Mouse (Mus musculus) heart, embryonic 15.5 days (tissue): ENCODE data around the gene Gm16253. TPM values are rescaled to one million over a fixed set of nuclear protein-coding genes. Genes with fewer than 3 reads are reported as not detected.

Source experiments
- ATAC-seq: fragments of 200-750 bp; cut with Nextera tagmentation; replicated peaks from 2 replicates; pipeline ENCODE4 v1.8.0; 2017; ENCODE audit warnings: low read depth, moderate TSS enrichment; ENCODE audit not compliant: insufficient number of reproducible peaks, insufficient read depth, low FRiP score
- H3K27ac ChIP-seq: fragments of 300-500 bp; sonication (generic); 2 replicates; pipeline ENCODE4 v1.5.1; 2015; ENCODE audit warnings: mild to moderate bottlenecking, inconsistent platforms
- H3K27me3 ChIP-seq: fragments of 300-500 bp; sonication (generic); 2 replicates; pipeline ENCODE4 v1.6.1; 2015; ENCODE audit warnings: inconsistent platforms
- H3K36me3 ChIP-seq: fragments of 300-500 bp; sonication (generic); 2 replicates; pipeline ENCODE4 v1.6.1; 2015; ENCODE audit warnings: mild to moderate bottlenecking, inconsistent platforms
- H3K4me1 ChIP-seq: fragments of 300-500 bp; sonication (generic); replicated peaks from 2 replicates; pipeline ENCODE4 v1.6.1; 2015; ENCODE audit warnings: inconsistent platforms
- H3K4me2 ChIP-seq: fragments of 300-500 bp; sonication (generic); 2 replicates; pipeline ENCODE4 v1.6.1; 2015; ENCODE audit warnings: inconsistent platforms, mild to moderate bottlenecking, moderate library complexity
- H3K4me3 ChIP-seq: fragments of 300-500 bp; sonication (generic); 2 replicates; pipeline ENCODE4 v1.5.1; 2015; ENCODE audit warnings: mild to moderate bottlenecking, inconsistent platforms
- H3K9ac ChIP-seq: fragments of 300-500 bp; sonication (generic); 2 replicates; pipeline ENCODE4 v1.6.1; 2015; ENCODE audit warnings: mild to moderate bottlenecking, inconsistent platforms
- H3K9me3 ChIP-seq: fragments of 300-500 bp; sonication (generic); replicated peaks from 2 replicates; pipeline ENCODE4 v1.6.1; 2016; ENCODE audit warnings: inconsistent platforms
- WGBS: fragments of 180-500 bp; shearing (Covaris S2); methylation state at CpG from one replicate; pipeline ENCODE4 v1.1.7; 2015; ENCODE audit warnings: mixed read lengths; 5-methylcytosine and 5-hydroxymethylcytosine counted together
- polyA plus RNA-seq: library from polyadenylated mRNA; unstranded; fragments of >200 nt; fragmentation: Nextera tagmentation; extraction: Ambion mirVana; gene quantifications from 2 replicates; pipeline ENCODE4 v1.2.1, GENCODE M21; 2015

Gene Gm16253
- polyA plus RNA-seq, 1 experiment from 2014 or later: 1.6 TPM

GRCm38 (mm10) chr3:96566661-96567450, 9.9 kb upstream of the Gm16253 start:
- no peak overlapping the region for H3K4me3 ChIP-seq
- H3K36me3 ChIP-seq: no peaks in the 10 kb centered on the region
- 0 out of 2 replicates have a peak overlapping the region, but pooled peaks have one; percentile 5 for H3K27ac ChIP-seq
- no peaks in the 10 kb centered on the region for H3K9me3 ChIP-seq
- no peaks in the 10 kb centered on the region for H3K27me3 ChIP-seq
- no peak overlapping the region for H3K4me2 ChIP-seq
- H3K9ac ChIP-seq: no peak overlapping the region
- H3K4me1 ChIP-seq: peaks cover 45% of the 10 kb centered on the region
- WGBS: 77% methylated on average over 8 of the region's 8 CpGs
- ATAC-seq: no peak

GRCm38 (mm10) chr3:96568605-96569004, 8.2 kb upstream of the Gm16253 start:
- Histone ChIP-seq H3K36me3 (no peaks in the 10 kb centered on the region), H3K4me3 (no peak overlapping the region), H3K9ac (no peak overlapping the region), H3K27ac (peak overlapping the region; percentile 39), H3K4me1 (peaks cover 48% of the 10 kb centered on the region), H3K9me3 (no peaks in the 10 kb centered on the region), H3K4me2 (no peak overlapping the region), H3K27me3 (no peaks in the 10 kb centered on the region)
- no peak for ATAC-seq
- 77% methylated on average over 8 of the region's 8 CpGs for WGBS

DNA sequence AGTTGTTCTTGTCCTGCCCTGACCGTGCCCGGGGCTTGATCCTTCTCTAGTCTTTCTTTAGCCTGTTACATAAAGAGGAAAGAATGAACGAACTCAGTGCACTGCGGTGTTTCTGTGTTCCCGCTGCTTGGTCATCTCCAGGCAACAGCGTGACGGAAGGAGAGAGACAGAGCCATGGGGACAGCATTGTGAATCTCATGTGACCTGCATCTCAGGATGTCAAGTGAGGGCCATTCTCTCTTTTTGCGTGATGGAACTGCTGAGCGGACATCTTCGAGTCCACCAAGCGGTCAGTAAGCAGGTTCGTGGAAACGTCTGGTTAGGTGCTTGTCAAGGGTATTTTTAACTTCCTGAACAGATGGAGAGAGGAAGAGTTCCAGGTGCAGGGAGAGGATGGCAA, 7.3 kb upstream of the Gm16253 start:
- Histone ChIP-seq H3K27me3 (no peaks in the 10 kb centered on the region), H3K9me3 (no peaks in the 10 kb centered on the region), H3K4me3 (no peak overlapping the region), H3K27ac (peak overlapping the region; percentile 39), H3K4me1 (peaks cover 46% of the 10 kb centered on the region), H3K4me2 (no peak overlapping the region), H3K9ac (no peak overlapping the region), H3K36me3 (no peaks in the 10 kb centered on the region)
- WGBS: 68% methylated on average over 13 of the region's 13 CpGs
- ATAC-seq: no peak

GRCm38 (mm10) chr3:96569966-96570605, 6.7 kb upstream of the Gm16253 start:
- ATAC-seq: no peak
- H3K4me2 ChIP-seq: no peak overlapping the region
- peak overlapping the region; percentile 39; the same call in 1 of the 2 replicates for H3K27ac ChIP-seq

DNA sequence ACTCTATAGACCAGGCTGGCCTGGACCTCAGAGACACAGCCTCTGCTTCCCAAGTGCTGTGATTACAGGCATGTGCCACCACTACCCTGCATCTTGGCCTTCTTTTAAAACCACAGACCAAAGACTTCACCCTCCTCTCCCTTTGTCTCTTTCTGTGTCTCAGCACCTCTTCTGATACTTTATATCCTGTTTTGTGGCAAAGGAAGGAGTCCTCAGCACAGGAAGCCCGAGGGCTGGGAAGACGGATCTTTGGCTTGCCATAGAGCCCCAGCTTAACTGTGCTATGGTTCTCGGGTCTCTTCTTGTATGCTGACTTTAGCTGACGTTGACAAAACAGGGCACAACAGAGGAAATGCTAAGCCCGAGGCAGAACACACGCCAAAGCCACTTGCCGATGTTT, 6.1 kb upstream of the Gm16253 start:
- Histone ChIP-seq H3K4me1 (peaks cover 51% of the 10 kb centered on the region), H3K9ac (no peak overlapping the region), H3K4me3 (no peak overlapping the region), H3K4me2 (no peak overlapping the region), H3K27ac (peak overlapping the region; percentile 23; the same call in 1 of the 2 replicates), H3K9me3 (no peaks in the 10 kb centered on the region), H3K27me3 (no peaks in the 10 kb centered on the region), H3K36me3 (no peaks in the 10 kb centered on the region)
- ATAC-seq: no peak
- WGBS: 56% methylated on average over 7 of the region's 7 CpGs

More at GRCm38 (mm10) chr3:96569966-96570605, 6.7 kb upstream of the Gm16253 start:
- Histone ChIP-seq H3K9me3 (no peaks in the 10 kb centered on the region), H3K27me3 (no peaks in the 10 kb centered on the region), H3K9ac (no peak overlapping the region), H3K4me3 (no peak overlapping the region), H3K4me1 (peaks cover 45% of the 10 kb centered on the region), H3K36me3 (no peaks in the 10 kb centered on the region)
- WGBS: 82% methylated on average over 11 of the region's 11 CpGs

DNA sequence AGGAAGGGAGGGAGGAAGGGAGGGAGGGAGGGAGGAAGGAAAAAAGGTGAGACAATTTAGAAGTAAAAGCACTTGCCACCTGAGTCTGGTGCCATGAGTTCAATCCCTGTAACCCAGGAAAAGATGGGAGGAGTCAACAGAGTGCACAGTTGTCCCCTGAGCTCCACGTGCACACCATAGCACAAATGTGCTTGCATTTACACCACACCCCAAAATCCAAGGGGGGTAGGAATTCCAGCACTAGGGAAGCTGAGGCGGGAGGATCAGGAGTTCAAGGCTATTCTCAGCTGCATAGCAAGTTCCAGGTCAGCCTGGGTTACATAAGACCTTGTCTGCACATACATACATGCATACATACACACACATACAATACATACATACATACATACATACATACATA, 5.4 kb upstream of the Gm16253 start:
- H3K4me1 ChIP-seq: peaks cover 56% of the 10 kb centered on the region
- no peaks in the 10 kb centered on the region for H3K9me3 ChIP-seq
- H3K27ac ChIP-seq: peak overlapping the region; percentile 73; the same call in 1 of the 2 replicates
- WGBS: 81% methylated on average over 2 of the region's 2 CpGs
- H3K27me3 ChIP-seq: no peaks in the 10 kb centered on the region
- no peak overlapping the region for H3K4me3 ChIP-seq
- no peak for ATAC-seq
- H3K9ac ChIP-seq: no peak overlapping the region
- H3K4me2 ChIP-seq: no peak overlapping the region
- H3K36me3 ChIP-seq: no peaks in the 10 kb centered on the region

GRCm38 (mm10) chr3:96571896-96572698, 4.7 kb upstream of the Gm16253 start:
- Histone ChIP-seq H3K27ac (peak overlapping the region; percentile 73), H3K9me3 (no peaks in the 10 kb centered on the region), H3K4me2 (no peak overlapping the region), H3K4me3 (no peak overlapping the region), H3K27me3 (no peaks in the 10 kb centered on the region), H3K4me1 (peaks cover 59% of the 10 kb centered on the region), H3K36me3 (no peaks in the 10 kb centered on the region), H3K9ac (no peak overlapping the region)
- WGBS: 64% methylated on average over 16 of the region's 16 CpGs
- ATAC-seq: no peak

- Histone ChIP-seq H3K9ac (no peak overlapping the region), H3K27ac (peak overlapping the region; percentile 39), H3K4me2 (no peak overlapping the region), H3K36me3 (no peaks in the 10 kb centered on the region), H3K4me3 (no peak overlapping the region), H3K27me3 (no peaks in the 10 kb centered on the region), H3K9me3 (no peaks in the 10 kb centered on the region), H3K4me1 (peaks cover 69% of the 10 kb centered on the region)
- no peak for ATAC-seq
- 46% methylated on average over 18 of the region's 19 CpGs for WGBS
Measured at GRCm38 (mm10) chr3:96573611-96574511, 2.9 kb upstream of the Gm16253 start.

GRCm38 (mm10) chr3:96575272-96575984, 1.4 kb upstream of the Gm16253 start:
- Histone ChIP-seq H3K9ac (peak overlapping the region; percentile 43; the same call in 1 of the 2 replicates), H3K9me3 (no peaks in the 10 kb centered on the region), H3K4me1 (peaks cover 70% of the 10 kb centered on the region), H3K4me2 (peak overlapping the region; percentile 60), H3K4me3 (peak overlapping the region; percentile 32; the same call in 1 of the 2 replicates), H3K36me3 (no peaks in the 10 kb centered on the region), H3K27me3 (no peaks in the 10 kb centered on the region), H3K27ac (peak overlapping the region; percentile 98)
- ATAC-seq: no peak
- 83% methylated on average over 8 of the region's 8 CpGs for WGBS

- peaks cover 69% of the 10 kb centered on the region for H3K4me1 ChIP-seq
- H3K27ac ChIP-seq: peak overlapping the region; percentile 98
- ATAC-seq: peak; percentile 50
- H3K27me3 ChIP-seq: no peaks in the 10 kb centered on the region
- H3K9me3 ChIP-seq: no peaks in the 10 kb centered on the region
- WGBS: 22% methylated on average over 14 of the region's 14 CpGs
- H3K4me2 ChIP-seq: peak overlapping the region; percentile 60
- H3K36me3 ChIP-seq: no peaks in the 10 kb centered on the region
- H3K4me3 ChIP-seq: peak overlapping the region; percentile 32
- peak overlapping the region; percentile 43 for H3K9ac ChIP-seq
Measured at GRCm38 (mm10) chr3:96576005-96576658, 652 bp upstream of the Gm16253 start.
